Mouse (Mus musculus) forebrain, postnatal 0 days (tissue): Measurements from ENCODE around the gene Ceacam15. TPM values are rescaled to one million over a fixed set of nuclear protein-coding genes. Genes with fewer than 3 reads are reported as not detected.
A peak's percentile ranks its signal among the peaks of the same experiment; 100 is the strongest.

Experiments
- ATAC-seq: fragments of 200-750 bp; cut with Nextera tagmentation; 2 replicates; pipeline ENCODE4 v1.8.0; 2017; ENCODE audit warnings: mild to moderate bottlenecking, moderate library complexity
- DNase-seq: peaks from one replicate; pipeline ENCODE4 v3.0.0-alpha.2; 2015
- H3K27ac ChIP-seq: fragments of 300-500 bp; sonication (generic); 2 replicates; pipeline ENCODE4 v1.5.1; 2014; ENCODE audit warnings: low read depth, mild to moderate bottlenecking, antibody characterized with exemption, low read length, moderate library complexity, mixed read lengths
- H3K27me3 ChIP-seq: fragments of 300-500 bp; sonication (generic); 2 replicates; pipeline ENCODE4 v1.6.1; 2014; ENCODE audit warnings: mild to moderate bottlenecking, low read length, mixed read lengths; ENCODE audit not compliant: insufficient read depth
- H3K36me3 ChIP-seq: fragments of 300-500 bp; sonication (generic); 2 replicates; pipeline ENCODE4 v1.6.1; 2014; ENCODE audit warnings: mild to moderate bottlenecking, moderate library complexity; ENCODE audit not compliant: insufficient read depth
- H3K4me1 ChIP-seq: fragments of 300-500 bp; sonication (generic); 2 replicates; pipeline ENCODE4 v1.6.1; 2014; ENCODE audit warnings: antibody characterized with exemption; ENCODE audit not compliant: insufficient read depth
- H3K4me2 ChIP-seq: fragments of 300-500 bp; sonication (generic); 2 replicates; pipeline ENCODE4 v1.6.1; 2014; ENCODE audit warnings: low read depth, mild to moderate bottlenecking, moderate library complexity
- H3K4me3 ChIP-seq: fragments of 300-500 bp; sonication (generic); 2 replicates; pipeline ENCODE4 v1.5.1; 2014; ENCODE audit warnings: low read depth, low read length, mixed read lengths
- H3K9ac ChIP-seq: fragments of 300-500 bp; sonication (generic); 2 replicates; pipeline ENCODE4 v1.6.1; 2014; ENCODE audit warnings: mild to moderate bottlenecking
- H3K9me3 ChIP-seq: fragments of 300-500 bp; sonication (generic); 2 replicates; pipeline ENCODE4 v1.6.1; 2016; ENCODE audit warnings: low read length
- CTCF ChIP-seq: sonication (generic); IDR thresholded peaks from 2 replicates; pipeline ENCODE4 v1.5.1; 2016; ENCODE audit warnings: antibody characterized with exemption, control low read depth, low read depth
- WGBS: fragments of 180-500 bp; shearing (Covaris S2); extraction: QIAGEN DNeasy Blood & Tissue Kit; methylation state at CpG from one replicate; pipeline ENCODE4 v1.1.7; 2014; 5-methylcytosine and 5-hydroxymethylcytosine counted together
- polyA plus RNA-seq: library from polyadenylated mRNA; unstranded; fragments of >200 nt; fragmentation: Nextera tagmentation; extraction: Ambion mirVana; gene quantifications from 2 replicates; pipeline ENCODE4 v1.2.1, GENCODE M21; 2015
- total RNA-seq: library from RNA; depleted of rRNA; stranded (reverse); fragments of >200 nt; gene quantifications from 2 replicates; pipeline ENCODE4 v1.2.3, GENCODE M21; 2014; rRNA removed

The Ceacam15 gene
- total and polyA plus RNA-seq, 2 experiments from 2014 or later, result not detected

DNA sequence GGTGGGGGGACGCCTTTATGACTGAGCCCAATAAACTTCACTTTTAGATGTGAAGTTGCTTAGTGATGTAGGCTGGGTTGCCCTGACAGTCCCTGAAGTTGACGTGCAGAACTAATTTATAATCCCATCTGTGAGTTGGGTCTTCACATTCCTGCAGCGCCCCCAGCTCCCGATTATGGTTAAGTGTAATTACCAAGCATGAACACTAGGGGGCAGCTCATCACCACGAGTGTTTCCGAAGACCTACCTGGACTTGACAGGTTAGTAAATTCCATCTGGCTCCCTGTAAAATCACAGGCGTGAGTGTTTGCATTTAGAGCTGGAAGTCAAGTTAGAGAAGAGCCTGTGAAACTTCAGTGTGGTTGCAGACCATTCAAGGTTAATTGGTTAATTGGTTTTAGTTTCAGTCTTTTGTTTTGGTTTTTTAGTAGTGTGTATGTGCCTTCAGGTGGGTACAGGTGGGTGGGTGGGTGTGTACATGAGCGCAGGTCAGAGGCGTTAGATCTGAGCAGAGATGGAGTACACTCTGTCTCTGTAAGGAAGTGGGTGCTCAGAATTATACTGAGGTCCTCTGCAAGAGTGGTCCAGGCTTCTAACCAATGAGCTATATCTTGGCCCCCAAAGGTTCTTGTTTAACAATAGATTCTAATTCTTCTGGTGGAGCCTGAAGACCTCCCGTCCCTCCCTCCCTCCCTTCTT is 45.8 kb downstream of the Ceacam15 start:
- no peak; the same call in 1 of the 2 replicates for ATAC-seq
- peak; percentile 91 for TF ChIP-seq CTCF

GRCm38 (mm10) chr7:16628096-16628771 is 47.3 kb downstream of the Ceacam15 start:
- no peaks in the 10 kb centered on the region for H3K9me3 ChIP-seq
- no peaks in the 10 kb centered on the region for H3K4me1 ChIP-seq
- peak overlapping the region; percentile 28 for H3K4me2 ChIP-seq
- ATAC-seq, result peak; percentile 98
- 30% methylated on average over 12 of the region's 12 CpGs for WGBS
- no peaks in the 10 kb centered on the region for H3K36me3 ChIP-seq
- peak; percentile 96 for TF ChIP-seq CTCF
- peak overlapping the region; percentile 13 for H3K4me3 ChIP-seq
- DNase-seq, result peak; percentile 93
- no peaks in the 10 kb centered on the region; the same call in 1 of the 2 replicates for H3K27me3 ChIP-seq
- H3K27ac ChIP-seq, result peak overlapping the region; percentile 40; the same call in 1 of the 2 replicates
- H3K9ac ChIP-seq, result peak overlapping the region; percentile 31; the same call in 1 of the 2 replicates

More for the DNA sequence above, 45.8 kb downstream of the Ceacam15 start:
- Histone ChIP-seq H3K4me1 (no peaks in the 10 kb centered on the region), H3K36me3 (no peaks in the 10 kb centered on the region), H3K9ac (no peak overlapping the region), H3K27ac (no peak overlapping the region), H3K27me3 (no peaks in the 10 kb centered on the region; the same call in 1 of the 2 replicates), H3K9me3 (no peaks in the 10 kb centered on the region), H3K4me2 (no peak overlapping the region), H3K4me3 (no peak overlapping the region)
- 18% methylated on average over 10 of the region's 10 CpGs for WGBS
- DNase-seq, result peak; percentile 82

DNA sequence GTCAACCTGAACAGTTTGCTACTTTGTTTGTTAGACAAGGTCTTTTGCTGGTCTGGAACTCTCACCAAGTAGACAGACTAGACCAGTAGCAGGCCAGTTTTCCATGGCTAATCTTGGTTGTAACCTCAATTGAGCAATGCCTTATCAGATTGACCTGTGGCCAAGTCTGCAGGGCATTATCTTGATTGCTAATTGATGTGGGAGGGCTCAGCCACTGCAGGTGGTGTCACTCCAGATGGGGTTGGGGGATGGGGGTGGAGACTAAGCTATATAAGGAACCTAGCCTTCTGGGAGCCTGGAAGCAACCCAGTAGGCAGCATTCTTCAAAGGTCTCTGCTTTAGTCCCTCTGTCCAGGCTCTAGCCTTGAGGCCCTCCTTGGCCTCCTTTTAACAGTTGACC is 51.8 kb downstream of the Ceacam15 start:
- no peak overlapping the region for H3K4me3 ChIP-seq
- no peaks in the 10 kb centered on the region; the same call in 1 of the 2 replicates for H3K27me3 ChIP-seq
- H3K36me3 ChIP-seq, result no peaks in the 10 kb centered on the region
- no peaks in the 10 kb centered on the region for H3K4me1 ChIP-seq
- no peak for DNase-seq
- H3K9me3 ChIP-seq, result no peaks in the 10 kb centered on the region
- TF ChIP-seq CTCF, result no peak
- no peak for ATAC-seq
- H3K9ac ChIP-seq, result no peak overlapping the region
- H3K4me2 ChIP-seq, result no peak overlapping the region
- no peak overlapping the region for H3K27ac ChIP-seq

- H3K9me3 ChIP-seq, result no peaks in the 10 kb centered on the region
- no peaks in the 10 kb centered on the region for H3K36me3 ChIP-seq
- H3K4me2 ChIP-seq, result no peak overlapping the region
- H3K4me1 ChIP-seq, result no peaks in the 10 kb centered on the region
- H3K9ac ChIP-seq, result no peak overlapping the region
- no peak for TF ChIP-seq CTCF
- no peak overlapping the region for H3K4me3 ChIP-seq
- H3K27me3 ChIP-seq, result no peaks in the 10 kb centered on the region; the same call in 1 of the 2 replicates
- ATAC-seq, result no peak
- no peak overlapping the region for H3K27ac ChIP-seq
- DNase-seq, result no peak
- 71% methylated on average over 4 of the region's 4 CpGs for WGBS
Measured at GRCm38 (mm10) chr7:16623131-16623530, 52.4 kb downstream of the Ceacam15 start.

Other genes starting within 250 kb of the Ceacam15 start
- 40.1 and 61.2 TPM in 2 replicates for gene Tmem160, start 222.9 kb downstream of the Ceacam15 start, total RNA-seq
- 105 and 130 TPM in 2 replicates for gene Tmem160, start 222.9 kb downstream of the Ceacam15 start, polyA plus RNA-seq
- 10.1 and 10.2 TPM in 2 replicates for gene Npas1, start 198.0 kb downstream of the Ceacam15 start, total RNA-seq
- 12.6 and 14.7 TPM in 2 replicates for gene Npas1, start 198.0 kb downstream of the Ceacam15 start, polyA plus RNA-seq
- 133 and 149 TPM in 2 replicates for gene Arhgap35, start 60.7 kb downstream of the Ceacam15 start, total RNA-seq
- gene Arhgap35, start 60.7 kb downstream of the Ceacam15 start, polyA plus RNA-seq, result 20.6 and 27.0 TPM in 2 replicates
- not detected in 2 replicates for gene Ceacam9, start 46.2 kb upstream of the Ceacam15 start, total RNA-seq
- gene Ceacam9, start 46.2 kb upstream of the Ceacam15 start, polyA plus RNA-seq, result 0.13 and 0.18 TPM in 2 replicates
- 519 and 565 TPM in 2 replicates for gene Ap2s1, start 62.7 kb upstream of the Ceacam15 start, total RNA-seq
- 566 and 578 TPM in 2 replicates for gene Ap2s1, start 62.7 kb upstream of the Ceacam15 start, polyA plus RNA-seq
- gene Slc1a5, start 105.6 kb upstream of the Ceacam15 start, total RNA-seq, result 6.3 and 9.3 TPM in 2 replicates
- gene Slc1a5, start 105.6 kb upstream of the Ceacam15 start, polyA plus RNA-seq, result 7.2 and 7.5 TPM in 2 replicates
- 240 and 243 TPM in 2 replicates for gene Strn4, start 140.2 kb upstream of the Ceacam15 start, total RNA-seq
- gene Strn4, start 140.2 kb upstream of the Ceacam15 start, polyA plus RNA-seq, result 168 and 169 TPM in 2 replicates
- gene Fkrp, start 141.0 kb upstream of the Ceacam15 start, total RNA-seq, result 40.0 and 54.6 TPM in 2 replicates
- 31.7 and 37.8 TPM in 2 replicates for gene Fkrp, start 141.0 kb upstream of the Ceacam15 start, polyA plus RNA-seq
- gene Prkd2, start 167.2 kb upstream of the Ceacam15 start, total RNA-seq, result 2.9 and 3.9 TPM in 2 replicates
- 2.7 and 4.0 TPM in 2 replicates for gene Prkd2, start 167.2 kb upstream of the Ceacam15 start, polyA plus RNA-seq
- gene Dact3, start 199.6 kb upstream of the Ceacam15 start, total RNA-seq, result 69.0 and 70.3 TPM in 2 replicates
- 7.8 and 8.6 TPM in 2 replicates for gene Dact3, start 199.6 kb upstream of the Ceacam15 start, polyA plus RNA-seq
- not detected in 2 replicates for gene Gng8, start 216.1 kb upstream of the Ceacam15 start, total RNA-seq
- 9.3 and 16.4 TPM in 2 replicates for gene Gng8, start 216.1 kb upstream of the Ceacam15 start, polyA plus RNA-seq
- 0.15 TPM in 1 of 2 replicates, not detected in the other for gene Ptgir, start 230.8 kb upstream of the Ceacam15 start, total RNA-seq
- gene Ptgir, start 230.8 kb upstream of the Ceacam15 start, polyA plus RNA-seq, result 0.08 and 0.09 TPM in 2 replicates
- gene Calm3, start 248.4 kb upstream of the Ceacam15 start, total RNA-seq, result 1,323 and 1,444 TPM in 2 replicates
- gene Calm3, start 248.4 kb upstream of the Ceacam15 start, polyA plus RNA-seq, result 403 and 424 TPM in 2 replicates